In the genomic region with DNA sequence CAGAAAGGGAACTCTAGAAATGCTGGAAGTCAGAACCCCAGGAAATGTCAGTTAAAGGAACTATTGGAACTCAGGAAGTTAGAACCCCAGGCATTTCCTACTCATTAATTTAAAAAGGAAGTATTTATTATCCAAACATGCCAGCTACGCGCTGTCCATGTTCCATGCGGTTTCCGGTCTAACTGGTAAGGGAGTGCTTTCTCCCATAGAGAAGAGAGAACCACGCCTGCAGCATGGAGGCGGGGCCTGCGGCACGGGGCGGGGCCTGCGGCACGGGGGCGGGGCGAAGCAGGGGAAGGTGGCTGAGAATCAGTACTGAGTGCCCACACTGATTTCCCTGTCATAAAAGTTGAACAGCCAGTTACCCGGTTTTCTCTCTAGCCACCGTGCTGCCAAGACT, we compare ENCODE assay signal across 9 mouse cellular contexts. TPM values are rescaled to one million over a fixed set of nuclear protein-coding genes. Genes with fewer than 3 reads are reported as not detected.
DNase-seq lines count a peak whose midpoint lies in the region; ATAC-seq lines count a peak whose summit lies in the region.
"Had no signal": no experiment of that assay in that cellular context is flagged by ENCODE, and none has a peak within 500 bp of the region (broad histone marks: within the 10 kb centered on the region; RNA-seq: fewer than 3 reads in every experiment).

No protein-coding gene starts in this region.

- H3K27ac ChIP-seq in kidney, embryonic 16.5 days (ENCODE audit: low read length): no peak overlapping the region
- H3K27ac ChIP-seq: embryonic facial prominence, embryonic 13.5 days had no signal

- no peak overlapping the region for H3K4me3 ChIP-seq in kidney, embryonic 16.5 days (ENCODE audit: low read length)
- H3K4me3 ChIP-seq: embryonic facial prominence, embryonic 13.5 days had no signal

- H3K27me3 ChIP-seq in kidney, embryonic 16.5 days (ENCODE audit: insufficient read depth, low read length): peaks cover under 1% of the 10 kb centered on the region

- no peaks in the 10 kb centered on the region for H3K9me3 ChIP-seq in kidney, embryonic 16.5 days (ENCODE audit: low read length)
- H3K9me3 ChIP-seq: embryonic facial prominence, embryonic 13.5 days had no signal

- no peak overlapping the region for H3K9ac ChIP-seq in kidney, embryonic 16.5 days (replicated peaks; ENCODE audit: low read length)
- H3K9ac ChIP-seq: embryonic facial prominence, embryonic 13.5 days had no signal

- ATAC-seq in erythroblast, adult 5-6 weeks (replicated peaks; ENCODE audit: low FRiP score, poor library complexity, severe bottlenecking): peak; percentile 67
- ATAC-seq in kidney, embryonic 16.5 days (ENCODE audit: low FRiP score, low TSS enrichment): peak; percentile 80; the same call in 1 of the 2 replicates
- ATAC-seq in cerebellum, adult (ENCODE audit: insufficient number of reproducible peaks, low FRiP score, low TSS enrichment): no peak

- peak; percentile 96 for DNase-seq in heart, adult 11 months
- no peak for DNase-seq in heart, postnatal 25 days (ENCODE audit: low spot score)
- DNase-seq in lung, postnatal 14 days: peak; percentile 60
- DNase-seq in frontal cortex, adult 2 months (ENCODE audit: extremely low spot score in 1 of 2, low spot score in 1 of 2): no peak
- no peak for DNase-seq in left cerebral cortex, adult 18-20 months (ENCODE audit: low spot score in 2 of 2)

- H3K36me3 ChIP-seq in kidney, embryonic 16.5 days (ENCODE audit: insufficient read depth, low read length): no peaks in the 10 kb centered on the region
- H3K36me3 ChIP-seq: embryonic facial prominence, embryonic 13.5 days had no signal

- H3K4me1 ChIP-seq in kidney, embryonic 16.5 days (ENCODE audit: insufficient read depth, low read length): no peaks in the 10 kb centered on the region; the same call in 1 of the 2 replicates
- H3K4me1 ChIP-seq: embryonic facial prominence, embryonic 13.5 days had no signal

- intact Hi-C loops in heart, postnatal 25 days (cut with DNase I): no loop called here

- no peak overlapping the region for H3K4me2 ChIP-seq in kidney, embryonic 16.5 days (replicated peaks; ENCODE audit: low read depth, low read length)
- H3K4me2 ChIP-seq: embryonic facial prominence, embryonic 13.5 days had no signal

- WGBS in kidney, embryonic 16.5 days: 21% methylated on average over 15 of the region's 15 CpGs

RNA-seq across cellular contexts. Expression of a gene that starts 6.9 kb away (rescaled TPM):
- not detected for total RNA-seq in heart, postnatal 25 days (2021)
- not detected in 2 replicates for total RNA-seq in erythroblast, adult 5-6 weeks (2015; ENCODE audit: low replicate concordance)
- total RNA-seq in erythroblast, adult 5-6 weeks (2017; ENCODE audit: low replicate concordance): not detected in 2 replicates
- 0.17 TPM in 1 of 2 replicates, not detected in the other for polyA plus RNA-seq in kidney, embryonic 16.5 days (2015; fragmentation: Nextera tagmentation; extraction: Ambion mirVana)
- polyA plus RNA-seq in frontal cortex, adult 2 months (2012; rRNA removed): 45.6 and 61.1 TPM in 2 replicates
- 10 to 100 TPM; 73.8 to 96.1 TPM for total RNA-seq in left cerebral cortex, adult 18-20 months (2021)

Comparison
In these comparisons a context has a peak if more than half of its experiments do, and no peak if none do; other contexts are left out.
1. DNase-seq: peak in heart, adult 11 months (single experiment) and lung, postnatal 14 days (single experiment); none in heart, postnatal 25 days (single experiment), frontal cortex, adult 2 months (0 of 2) and left cerebral cortex, adult 18-20 months (0 of 2).
2. RNA of a gene that starts 6.9 kb away (total RNA-seq): 73.8 to 96.1 TPM in left cerebral cortex, adult 18-20 months; not detected in heart, postnatal 25 days and not detected in erythroblast, adult 5-6 weeks; every median in the first group is over 10 times any median in the second.